Mouse (Mus musculus) MEL (cell line): Measurements from ENCODE around the gene Slc22a8. TPM values are rescaled to one million over a fixed set of nuclear protein-coding genes. Genes with fewer than 3 reads are reported as not detected.
A peak's percentile ranks its signal among the peaks of the same experiment; 100 is the strongest.

Source experiments
- DNase-seq: peaks from one replicate; pipeline ENCODE4 v3.0.0; 2011; ENCODE audit warnings: low read depth, low spot score
- H3K27ac ChIP-seq: 2 replicates; pipeline ENCODE4 v1.5.1; 2012; ENCODE audit warnings: low read depth, mild to moderate bottlenecking, control low read depth, low read length, moderate library complexity; ENCODE audit not compliant: control insufficient read depth
- H3K27me3 ChIP-seq, 2 experiments: fragments of 150-350 bp in 1 of 2; sonication (generic) in 1 of 2; 2 replicates each; pipeline ENCODE4 v1.6.1; 2012; ENCODE audit warnings: low read length in 2 of 2, mild to moderate bottlenecking in 2 of 2, improper control_type of control experiment in 1 of 2, moderate library complexity in 1 of 2; ENCODE audit not compliant: insufficient read depth in 2 of 2, control insufficient read depth in 1 of 2
- H3K36me3 ChIP-seq, 2 experiments: 2 replicates each; pipeline ENCODE4 v1.6.1; 2012 to 2014; ENCODE audit warnings: low read length in 2 of 2, improper control_type of control experiment in 1 of 2, inconsistent platforms in 1 of 2, mild to moderate bottlenecking in 1 of 2; ENCODE audit not compliant: insufficient read depth in 2 of 2, control insufficient read depth in 1 of 2
- H3K4me1 ChIP-seq, 2 experiments: fragments of 150-350 bp in 1 of 2; sonication (generic) in 1 of 2; 2 replicates each; pipeline ENCODE4 v1.6.1; 2012; ENCODE audit warnings: low read length in 2 of 2, improper control_type of control experiment in 1 of 2, mild to moderate bottlenecking in 1 of 2; ENCODE audit not compliant: insufficient read depth in 2 of 2, control insufficient read depth in 1 of 2
- H3K4me3 ChIP-seq, 2 experiments: fragments of 150-350 bp in 1 of 2; sonication (generic) in 1 of 2; 2 replicates each; pipeline ENCODE4 v1.5.1; 2012; ENCODE audit warnings: low read depth in 2 of 2, low read length in 2 of 2, mild to moderate bottlenecking in 2 of 2, moderate library complexity in 2 of 2, control low read depth in 1 of 2, improper control_type of control experiment in 1 of 2; ENCODE audit not compliant: control insufficient read depth in 1 of 2, insufficient read depth in 1 of 2
- H3K79me2 ChIP-seq: 2 replicates; pipeline ENCODE4 v1.6.1; 2012; ENCODE audit warnings: mild to moderate bottlenecking, low read length, moderate library complexity; ENCODE audit not compliant: control insufficient read depth, poor library complexity, insufficient read depth
- H3K9ac ChIP-seq: 2 replicates; pipeline ENCODE4 v1.6.1; 2012; ENCODE audit warnings: low read depth, mild to moderate bottlenecking, control low read depth, low read length, moderate library complexity; ENCODE audit not compliant: control insufficient read depth, poor library complexity, severe bottlenecking
- H3K9me3 ChIP-seq: fragments of 150-350 bp; sonication (generic); replicated peaks from 2 replicates; pipeline ENCODE4 v1.6.1; 2012; ENCODE audit warnings: mild to moderate bottlenecking, low read length, improper control_type of control experiment, moderate library complexity; ENCODE audit not compliant: insufficient read depth
- BHLHE40 ChIP-seq: IDR thresholded peaks from 2 replicates; pipeline ENCODE4 v1.6.1; 2012; ENCODE audit warnings: low read depth, mild to moderate bottlenecking, inconsistent platforms, low read length, improper control_type of control experiment, borderline replicate concordance
- CHD2 ChIP-seq: IDR thresholded peaks from 2 replicates; pipeline ENCODE4 v1.6.1; 2011; ENCODE audit warnings: low read length, improper control_type of control experiment
- CTCF ChIP-seq, 3 experiments: IDR thresholded peaks in 2 of 3; conservative IDR thresholded peaks in 1 of 3; 2 replicates each; pipeline ENCODE4 v1.5.1; 2011 to 2012; ENCODE audit warnings: low read length in 3 of 3, low read depth in 2 of 3, mild to moderate bottlenecking in 2 of 3, improper control_type of control experiment in 1 of 3, inconsistent platforms in 1 of 3, mixed read lengths in 1 of 3, moderate library complexity in 1 of 3; ENCODE audit not compliant: control insufficient read depth in 1 of 3, insufficient read depth in 1 of 3, poor library complexity in 1 of 3, severe bottlenecking in 1 of 3
- E2F4 ChIP-seq: IDR thresholded peaks from 2 replicates; pipeline ENCODE4 v1.6.1; 2011; ENCODE audit warnings: low read depth, low read length, improper control_type of control experiment, borderline replicate concordance
- ELF1 ChIP-seq: IDR thresholded peaks from 2 replicates; pipeline ENCODE4 v1.6.1; 2014; ENCODE audit warnings: low read depth, mild to moderate bottlenecking, inconsistent platforms, low read length, improper control_type of control experiment, moderate library complexity
- EP300 ChIP-seq, 2 experiments: IDR thresholded peaks; 2 replicates each; pipeline ENCODE4 v1.6.1; 2011; ENCODE audit warnings: improper control_type of control experiment in 2 of 2, low read length in 2 of 2, low read depth in 1 of 2, mild to moderate bottlenecking in 1 of 2
- GATA1 ChIP-seq: IDR thresholded peaks from 2 replicates; pipeline ENCODE4 v1.6.1; 2011; ENCODE audit warnings: low read depth, low read length, improper control_type of control experiment
- HCFC1 ChIP-seq: IDR thresholded peaks from 2 replicates; pipeline ENCODE4 v1.6.1; 2012; ENCODE audit warnings: low read depth, mild to moderate bottlenecking, inconsistent platforms, low read length, improper control_type of control experiment, moderate library complexity
- JUND ChIP-seq: IDR thresholded peaks from 2 replicates; pipeline ENCODE4 v1.6.1; 2011; ENCODE audit warnings: low read depth, mild to moderate bottlenecking, improper control_type of control experiment, low read length
- KAT2A ChIP-seq: conservative IDR thresholded peaks from 2 replicates; pipeline ENCODE4 v1.6.1; 2012; ENCODE audit warnings: low read depth, low read length, improper control_type of control experiment, inconsistent platforms
- MAX ChIP-seq: IDR thresholded peaks from 2 replicates; pipeline ENCODE4 v1.6.1; 2011; ENCODE audit warnings: low read length, improper control_type of control experiment
- MEF2A ChIP-seq: IDR thresholded peaks from 2 replicates; pipeline ENCODE4 v1.6.1; 2014; ENCODE audit warnings: low read depth, mild to moderate bottlenecking, inconsistent platforms, low read length, improper control_type of control experiment; ENCODE audit not compliant: poor library complexity, insufficient replicate concordance, severe bottlenecking; ENCODE audit errors: extremely low read depth
- POLR2A ChIP-seq, 2 experiments: IDR thresholded peaks; 2 replicates each; pipeline ENCODE4 v1.6.1; 2011 to 2012; ENCODE audit warnings: low read length in 2 of 2, mild to moderate bottlenecking in 2 of 2, control low read depth in 1 of 2, improper control_type of control experiment in 1 of 2, low read depth in 1 of 2, moderate library complexity in 1 of 2; ENCODE audit not compliant: control insufficient read depth in 1 of 2, insufficient read depth in 1 of 2, poor library complexity in 1 of 2
- POLR2AphosphoS2 ChIP-seq: IDR thresholded peaks from 2 replicates; pipeline ENCODE4 v1.6.1; 2011; ENCODE audit warnings: low read length, improper control_type of control experiment
- POLR2AphosphoS5 ChIP-seq: IDR thresholded peaks from 2 replicates; pipeline ENCODE4 v1.6.1; 2012; ENCODE audit warnings: low read depth, borderline replicate concordance, mild to moderate bottlenecking, inconsistent platforms, low read length, moderate library complexity, mixed read lengths
- RAD21 ChIP-seq: IDR thresholded peaks from 2 replicates; pipeline ENCODE4 v1.6.1; 2011; ENCODE audit warnings: mild to moderate bottlenecking, low read depth, low read length, improper control_type of control experiment
- RCOR1 ChIP-seq: IDR thresholded peaks from 2 replicates; pipeline ENCODE4 v1.6.1; 2012; ENCODE audit warnings: low read depth, mild to moderate bottlenecking, inconsistent platforms, low read length, improper control_type of control experiment
- SIN3A ChIP-seq: IDR thresholded peaks from 2 replicates; pipeline ENCODE4 v1.6.1; 2012; ENCODE audit warnings: low read length, improper control_type of control experiment, inconsistent platforms
- SMC3 ChIP-seq: IDR thresholded peaks from 2 replicates; pipeline ENCODE4 v1.6.1; 2011; ENCODE audit warnings: low read depth, low read length, improper control_type of control experiment
- TAL1 ChIP-seq: IDR thresholded peaks from 2 replicates; pipeline ENCODE4 v1.6.1; 2012; ENCODE audit warnings: mild to moderate bottlenecking, inconsistent platforms, low read length, moderate library complexity, mixed read lengths
- TBP ChIP-seq: IDR thresholded peaks from 2 replicates; pipeline ENCODE4 v1.8.0; 2011; ENCODE audit warnings: low read depth, low read length, improper control_type of control experiment
- UBTF ChIP-seq: IDR thresholded peaks from 2 replicates; pipeline ENCODE4 v1.6.1; 2012; ENCODE audit warnings: low read depth, mild to moderate bottlenecking, inconsistent platforms, low read length, improper control_type of control experiment, moderate library complexity, borderline replicate concordance; ENCODE audit not compliant: insufficient read depth
- USF1 ChIP-seq: IDR thresholded peaks from 2 replicates; pipeline ENCODE4 v1.6.1; 2014; ENCODE audit warnings: low read depth, mild to moderate bottlenecking, inconsistent platforms, low read length, improper control_type of control experiment, moderate library complexity
- ZC3H11A ChIP-seq: IDR thresholded peaks from 2 replicates; pipeline ENCODE4 v1.6.1; 2012; ENCODE audit warnings: low read depth, mild to moderate bottlenecking, inconsistent platforms, low read length, improper control_type of control experiment
- ZMIZ1 ChIP-seq: IDR thresholded peaks from 2 replicates; pipeline ENCODE4 v1.6.1; 2012; ENCODE audit warnings: low read depth, mild to moderate bottlenecking, inconsistent platforms, low read length, improper control_type of control experiment, moderate library complexity
- ZNF384 ChIP-seq: IDR thresholded peaks from 2 replicates; pipeline ENCODE4 v1.6.1; 2012; ENCODE audit warnings: low read depth, mild to moderate bottlenecking, inconsistent platforms, low read length, improper control_type of control experiment
- polyA plus RNA-seq, 2 experiments: library from polyadenylated mRNA; stranded (reverse) in 1 of 2; unstranded in 1 of 2; fragments of >175 nt in 1 of 2; fragments of >200 nt in 1 of 2; gene quantifications; 2 replicates each; pipeline versions ENCODE4 v1.2.1 to v1.2.4; 2012; ENCODE audit warnings: low replicate concordance in 2 of 2, low read depth in 1 of 2; ENCODE audit not compliant: insufficient read length in 2 of 2, insufficient read depth in 1 of 2, missing spikeins in 1 of 2
- total RNA-seq: library from RNA; depleted of rRNA; stranded (reverse); fragments of 300-350 nt; gene quantifications from 2 replicates; pipeline ENCODE4 v1.2.3, GENCODE M21; 2012

Gene Slc22a8
- total and polyA plus RNA-seq, 3 experiments, result not detected

DNA sequence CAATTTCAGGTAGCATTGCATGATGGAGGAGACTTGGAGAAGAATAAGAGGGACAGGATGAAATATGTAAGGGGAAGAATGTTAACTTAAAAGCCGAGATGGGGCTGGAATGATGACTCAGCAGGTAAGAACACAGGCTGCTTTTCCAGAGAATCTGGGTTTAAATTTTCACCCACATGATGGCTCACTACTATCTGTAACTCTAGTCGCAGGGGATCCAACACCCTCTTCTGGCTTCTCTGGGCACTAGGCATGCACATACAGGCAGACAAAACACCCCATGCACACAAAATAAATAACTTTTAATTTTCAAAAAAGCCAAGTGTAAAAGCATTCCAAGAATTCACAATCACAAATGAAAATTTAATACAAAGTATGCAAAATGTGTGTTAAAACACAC, 25.8 kb upstream of the Slc22a8 start:
- no peaks in the 10 kb centered on the region for H3K36me3 ChIP-seq
- no peaks in the 10 kb centered on the region; a peak in 2 of 4 replicates for H3K27me3 ChIP-seq
- no peaks in the 10 kb centered on the region for H3K4me1 ChIP-seq
- H3K9ac ChIP-seq, result no peak overlapping the region
- H3K4me3 ChIP-seq, result no peak overlapping the region
- no peak for TF ChIP-seq GATA1
- no peak for TF ChIP-seq JUND
- no peak for TF ChIP-seq SIN3A
- no peak for TF ChIP-seq MEF2A
- TF ChIP-seq TBP, result no peak
- no peak for TF ChIP-seq USF1
- TF ChIP-seq, all 39 proteins: peak for 0
- no peak for DNase-seq
- Histone ChIP-seq H3K9me3 (no peaks in the 10 kb centered on the region), H3K79me2 (no peaks in the 10 kb centered on the region), H3K27ac (no peak overlapping the region)

DNA sequence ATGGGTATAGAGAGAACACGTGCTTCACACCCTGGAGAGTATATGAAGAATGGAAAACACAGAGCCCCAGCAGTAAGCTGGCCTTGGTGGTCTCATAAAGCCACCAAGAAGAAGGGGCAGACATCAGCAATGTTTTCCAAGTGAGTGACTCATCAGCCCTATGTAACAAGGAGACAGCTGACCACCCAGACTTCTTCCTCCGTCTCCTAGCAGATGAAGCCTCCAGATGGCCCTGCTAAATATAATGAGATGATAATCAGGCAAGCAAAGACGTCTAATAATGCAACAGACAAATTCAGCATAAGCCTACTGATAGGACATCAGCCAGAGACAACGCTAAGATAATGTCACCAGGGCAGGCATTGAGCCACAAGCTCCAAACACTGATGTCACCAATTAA, 25.1 kb upstream of the Slc22a8 start:
- no peaks in the 10 kb centered on the region for H3K36me3 ChIP-seq
- no peaks in the 10 kb centered on the region for H3K9me3 ChIP-seq
- H3K79me2 ChIP-seq, result no peaks in the 10 kb centered on the region

DNA sequence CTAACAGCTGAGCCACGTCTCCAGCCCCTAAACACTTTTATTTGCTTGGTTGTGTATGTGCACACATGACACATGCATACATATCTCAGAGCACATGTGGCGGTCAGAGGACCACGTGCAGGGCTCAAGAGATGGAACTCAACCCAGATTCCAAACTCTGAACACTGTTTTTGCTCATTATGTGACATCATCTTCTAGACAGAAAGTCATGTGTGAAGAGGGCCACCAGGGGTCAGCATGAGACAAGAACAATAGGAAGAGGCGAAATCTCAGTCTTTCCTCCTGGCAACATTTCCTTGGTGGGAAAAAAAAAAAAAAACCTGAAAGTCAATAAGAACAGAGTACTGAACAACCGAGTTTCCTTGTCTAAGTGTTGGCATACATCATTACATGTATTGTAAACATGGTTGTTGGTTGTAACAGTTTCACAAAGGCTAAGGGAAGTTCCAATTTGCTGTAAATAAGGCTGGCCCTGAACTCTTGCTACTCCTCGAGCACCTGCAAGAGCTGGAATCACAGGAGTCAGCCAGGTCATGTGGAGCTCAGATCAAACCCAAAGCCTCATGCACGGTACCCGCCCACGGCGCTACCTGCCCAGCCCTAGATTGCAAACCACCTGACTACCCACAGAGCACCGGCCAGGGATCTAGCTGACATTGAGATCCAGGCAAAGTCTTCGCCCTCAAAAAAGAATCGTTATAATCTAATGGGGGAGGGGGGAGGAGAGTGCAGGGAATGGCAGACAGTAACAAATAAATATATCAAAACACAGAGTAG, 23.8 kb upstream of the Slc22a8 start:
- no peaks in the 10 kb centered on the region for H3K9me3 ChIP-seq
- no peak overlapping the region for H3K9ac ChIP-seq
- TF ChIP-seq CTCF (IDR thresholded peaks at IDR 0.05 in 2 of 3, conservative IDR thresholded peaks at IDR 0.05 in 1 of 3; ENCODE audit: control insufficient read depth in 1 of 3, insufficient read depth in 1 of 3, low read depth in 2 of 3, low read length in 3 of 3, poor library complexity in 1 of 3, severe bottlenecking in 1 of 3) (peak; percentile 21 to 64 (median 25); a peak in 5 of 6 replicates), RAD21 (peak; percentile 63), E2F4 (no peak), ZNF384 (peak; percentile 35; the same call in 1 of the 2 replicates), ZC3H11A (peak; percentile 54; the same call in 1 of the 2 replicates), MAX (no peak), BHLHE40 (no peak), ELF1 (no peak), POLR2A (IDR thresholded peaks at IDR 0.05; ENCODE audit: control insufficient read depth in 1 of 2, insufficient read depth in 1 of 2, low read depth in 1 of 2, low read length in 2 of 2, poor library complexity in 1 of 2) (no peak), RCOR1 (no peak), POLR2AphosphoS2 (no peak), EP300 (IDR thresholded peaks at IDR 0.05; ENCODE audit: low read depth in 1 of 2, low read length in 2 of 2) (no peak), SMC3 (peak; percentile 65), TBP (no peak), CHD2 (no peak), TAL1 (no peak)
- H3K79me2 ChIP-seq, result no peaks in the 10 kb centered on the region
- H3K27ac ChIP-seq, result no peak overlapping the region
- H3K36me3 ChIP-seq, result no peaks in the 10 kb centered on the region
- no peak overlapping the region for H3K4me3 ChIP-seq
- peaks cover 0 to 2% of the 10 kb centered on the region in 2 experiments; a peak in 3 of 4 replicates for H3K27me3 ChIP-seq
- no peaks in the 10 kb centered on the region for H3K4me1 ChIP-seq
- DNase-seq, result peak; percentile 41

More for the DNA sequence above, 25.1 kb upstream of the Slc22a8 start:
- Histone ChIP-seq H3K27me3 (peaks cover 0 to 2% of the 10 kb centered on the region in 2 experiments; a peak in 3 of 4 replicates), H3K4me1 (no peaks in the 10 kb centered on the region), H3K4me3 (no peak overlapping the region), H3K27ac (no peak overlapping the region), H3K9ac (no peak overlapping the region)
- no peak for TF ChIP-seq RCOR1
- no peak for TF ChIP-seq UBTF
- TF ChIP-seq KAT2A, result no peak
- TF ChIP-seq MAX, result no peak
- TF ChIP-seq ELF1, result no peak
- no peak for TF ChIP-seq ZC3H11A
- TF ChIP-seq POLR2AphosphoS2, result no peak
- TF ChIP-seq HCFC1, result no peak
- TF ChIP-seq POLR2AphosphoS5, result no peak
- TF ChIP-seq ZMIZ1, result no peak
- DNase-seq, result no peak
